Mouse (Mus musculus) brain, adult 2 months (tissue): Measurements from ENCODE around the gene Mrtfa.
A peak's percentile ranks its signal among the peaks of the same experiment; 100 is the strongest.
"Not testable (repeated sequence)": the region's sequence is repeated elsewhere in the genome, so short reads cannot be mapped to it uniquely, and the experiment has no call there.

Source experiments
- DNase-seq: peaks from one replicate; pipeline ENCODE4 v3.0.0; 2011; ENCODE audit warnings: low read depth, low spot score

Mrtfa gene

GRCm38 (mm10) chr15:81190630-81191178, at the start of gene Mrtfa:
Mrtfa (minus strand) TSS chr15:81190757.
- peak; percentile 100 for DNase-seq

DNA sequence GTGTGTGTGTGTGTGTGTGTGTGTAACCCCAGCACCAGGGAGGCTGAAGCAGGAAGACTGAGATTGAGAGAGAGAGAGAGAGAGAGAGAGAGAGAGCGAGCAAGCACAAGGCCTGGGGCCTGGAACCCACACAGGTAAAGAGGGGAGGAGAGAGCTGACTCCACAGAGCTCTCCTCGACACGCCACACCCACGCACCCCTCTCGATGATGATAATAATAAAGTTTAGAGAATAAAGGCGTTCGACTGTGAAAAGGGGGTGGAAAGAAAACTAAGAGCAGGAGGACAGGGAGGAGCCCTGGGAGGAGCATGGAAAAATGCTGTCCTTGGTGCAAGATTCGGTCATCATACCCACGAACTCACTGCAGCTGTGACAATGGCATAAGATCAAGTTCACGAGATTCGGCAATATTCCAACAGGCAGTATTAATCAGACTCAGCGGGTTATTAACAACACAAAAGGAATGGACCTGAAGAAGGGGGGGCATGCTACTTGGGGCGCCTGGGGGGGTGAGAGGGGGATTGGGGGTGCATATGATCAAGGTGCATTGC, 49.3 kb upstream of the Mrtfa start:
- peak; percentile 68 for DNase-seq

GRCm38 (mm10) chr15:81239261-81239660, 48.7 kb upstream of the Mrtfa start:
- DNase-seq = peak; percentile 82

- DNase-seq = no peak
Measured at GRCm38 (mm10) chr15:81237471-81237870, 46.9 kb upstream of the Mrtfa start.

DNA sequence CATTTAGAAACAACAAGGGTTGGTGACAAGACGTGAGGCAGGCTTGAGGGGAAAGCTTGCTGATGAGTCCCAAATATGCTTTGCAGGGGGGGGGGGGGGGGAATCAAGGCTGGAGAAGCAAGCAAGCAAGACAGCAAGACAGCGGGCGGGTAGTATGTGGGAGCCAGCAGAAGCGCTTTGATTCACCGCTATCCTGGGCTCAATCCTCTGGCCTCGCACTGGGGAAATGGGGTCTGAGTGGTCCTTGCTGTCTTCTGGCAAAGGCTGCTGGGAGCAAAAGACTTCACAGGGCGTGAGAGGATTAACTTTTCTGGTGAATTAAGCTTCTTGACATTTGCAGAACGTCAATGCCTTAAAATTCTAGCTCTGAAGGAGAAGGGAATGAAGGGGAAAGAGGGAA, 45.5 kb upstream of the Mrtfa start:
- DNase-seq = no peak

DNA sequence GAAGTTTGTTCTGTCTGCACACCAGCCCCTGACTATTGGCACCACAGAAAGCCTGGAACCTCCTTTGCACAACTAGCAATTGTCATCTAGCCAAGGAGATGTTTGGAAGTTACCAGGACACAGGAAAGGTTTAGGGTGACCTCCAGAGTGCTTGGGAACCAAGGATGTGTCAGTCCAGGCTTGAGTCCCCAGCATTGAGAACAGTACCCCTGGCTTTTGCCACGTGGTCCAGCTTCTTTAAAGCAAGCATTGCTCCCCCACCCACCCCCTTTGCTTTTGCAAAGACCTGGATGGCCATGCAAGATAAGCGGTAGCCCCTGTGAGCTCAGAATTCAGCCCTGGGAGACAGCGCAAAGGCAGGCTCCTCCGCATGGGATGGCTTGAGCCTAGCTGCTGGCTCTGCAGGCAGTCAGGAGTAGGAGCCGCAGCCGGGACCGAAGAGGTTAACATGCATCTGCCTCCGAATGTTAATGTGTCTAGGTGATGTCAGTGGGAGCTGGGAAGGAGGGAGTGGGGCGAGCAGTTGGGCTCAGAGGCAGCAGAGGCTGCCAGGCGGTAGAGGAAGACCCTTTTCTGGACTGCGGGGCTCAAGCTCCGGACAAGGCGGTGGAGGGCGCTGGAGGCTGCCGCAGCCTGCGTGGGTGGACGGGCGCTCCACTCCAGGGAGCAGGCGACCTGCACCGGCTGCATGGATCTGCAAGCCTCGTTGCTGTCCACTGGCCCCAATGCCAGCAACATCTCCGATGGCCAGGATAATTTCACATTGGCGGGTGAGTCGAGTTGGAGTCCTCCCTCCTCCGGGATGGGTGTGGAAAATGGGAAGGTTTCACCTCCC, 44.7 kb upstream of the Mrtfa start, which contains the start of gene Mchr1:
Gene Mchr1 (plus strand): TSS at position 414 of the 835 bp plus-strand sequence.
- DNase-seq = peak; percentile 86

- no peak for DNase-seq
Measured at GRCm38 (mm10) chr15:81231325-81231724, 40.8 kb upstream of the Mrtfa start.

- DNase-seq = no peak
Measured at GRCm38 (mm10) chr15:81229791-81230190, 39.2 kb upstream of the Mrtfa start.

DNA sequence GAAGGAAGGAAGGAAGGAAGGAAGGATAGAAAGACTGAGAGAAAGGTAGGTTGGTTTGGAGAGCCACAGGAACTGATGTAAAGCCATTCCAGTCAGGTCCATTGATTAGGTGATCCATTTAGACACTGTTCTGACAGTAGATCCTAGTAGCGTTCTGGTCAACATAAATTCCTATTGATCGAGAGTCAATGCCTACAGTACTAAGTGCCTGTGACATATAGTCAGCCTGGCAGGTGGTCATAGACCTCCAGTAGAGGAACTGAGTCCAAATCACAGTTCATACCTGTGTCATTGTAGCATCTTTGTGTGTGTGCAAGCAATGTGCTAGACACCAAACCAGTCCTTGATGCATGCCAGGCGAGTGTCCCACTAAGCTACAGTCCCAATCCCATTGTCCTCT, 37.7 kb upstream of the Mrtfa start:
- DNase-seq = no peak

DNA sequence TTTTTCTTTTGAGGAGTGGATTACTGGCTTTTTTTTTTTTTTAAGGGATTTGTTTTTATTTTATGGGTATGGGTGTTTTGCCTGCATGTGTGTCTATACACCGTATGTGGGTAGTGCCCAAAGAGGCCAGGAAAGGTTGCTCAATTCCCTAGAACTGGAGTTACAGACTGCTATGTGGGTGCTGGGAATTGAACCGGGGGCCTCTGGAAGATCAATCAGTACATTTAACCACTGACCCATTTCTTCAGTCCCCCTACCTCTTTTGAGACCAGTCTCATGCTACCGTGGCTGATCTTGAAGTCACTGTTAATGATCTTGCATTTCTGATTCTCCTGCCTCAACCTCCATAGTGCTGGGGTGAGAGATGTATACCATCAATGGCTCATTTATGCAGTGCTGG, 36.7 kb upstream of the Mrtfa start:
- DNase-seq = no peak

- DNase-seq = no peak
Measured at GRCm38 (mm10) chr15:81226796-81227195, 36.2 kb upstream of the Mrtfa start.

- no peak for DNase-seq
Measured at GRCm38 (mm10) chr15:81225732-81226131, 35.2 kb upstream of the Mrtfa start.

GRCm38 (mm10) chr15:81225016-81225415, 34.5 kb upstream of the Mrtfa start:
- no peak for DNase-seq

DNA sequence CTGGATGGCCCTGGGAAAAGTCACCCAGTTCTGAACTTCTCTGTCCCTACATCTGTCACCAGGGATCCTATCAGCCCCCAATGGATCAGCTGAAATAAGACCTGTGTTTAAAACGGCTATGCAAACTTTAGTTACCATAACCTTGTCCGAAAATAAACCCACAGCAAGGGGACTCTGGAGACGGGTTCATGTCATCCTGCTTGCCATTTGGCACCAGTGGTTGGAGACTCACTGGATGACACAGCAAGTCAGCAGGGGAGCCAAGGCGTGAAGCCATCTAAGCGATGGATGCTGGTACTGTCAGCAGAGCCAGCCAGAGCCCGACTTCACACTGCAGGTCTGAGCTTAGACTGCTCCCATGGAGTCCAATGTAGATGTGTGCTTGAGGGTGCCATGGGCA, 30.9 kb upstream of the Mrtfa start:
- DNase-seq = no peak

DNA sequence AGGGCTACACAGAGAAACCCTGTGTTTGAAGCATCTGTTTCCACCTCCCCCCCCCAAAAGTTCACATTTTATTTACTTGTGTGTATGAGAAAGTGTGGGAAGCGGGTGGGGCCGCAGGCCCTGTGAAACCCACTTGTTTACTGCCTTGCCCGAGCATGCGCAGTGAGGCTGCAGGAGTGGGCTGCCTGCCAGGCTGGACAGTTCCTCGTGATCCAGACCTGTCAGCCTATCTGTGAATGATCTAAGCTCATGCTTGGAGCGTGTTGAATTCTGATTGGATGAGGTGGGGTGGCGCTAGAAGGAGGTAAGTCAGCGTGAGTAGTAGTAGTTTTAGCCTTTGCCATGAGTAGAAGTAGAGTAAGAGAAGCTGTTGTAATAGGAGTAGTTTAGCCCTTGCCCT, 29.5 kb upstream of the Mrtfa start:
- not testable (repeated sequence) for DNase-seq

DNA sequence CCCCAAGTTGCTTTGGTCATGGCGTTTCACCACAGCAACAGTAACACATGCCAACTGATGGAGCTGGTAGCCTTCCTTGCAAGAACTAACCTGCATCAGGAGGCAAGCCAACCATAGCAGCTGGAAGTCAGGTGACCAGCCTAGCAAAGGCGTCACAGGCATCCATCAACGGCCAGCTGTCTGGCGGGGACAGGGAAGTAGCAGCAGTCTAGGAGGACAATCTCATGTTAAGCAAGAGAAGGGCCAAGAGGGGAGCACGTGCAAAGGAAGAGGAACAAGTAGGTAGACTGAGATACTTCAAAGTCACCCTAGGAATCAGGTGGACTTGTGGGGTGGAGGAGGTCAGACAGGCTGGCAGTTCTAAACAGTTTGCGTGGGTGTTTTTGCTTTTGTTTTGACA, 28.5 kb upstream of the Mrtfa start:
- no peak for DNase-seq

- DNase-seq = peak; percentile 88
Measured at GRCm38 (mm10) chr15:81216906-81217653, 26.5 kb upstream of the Mrtfa start.

DNA sequence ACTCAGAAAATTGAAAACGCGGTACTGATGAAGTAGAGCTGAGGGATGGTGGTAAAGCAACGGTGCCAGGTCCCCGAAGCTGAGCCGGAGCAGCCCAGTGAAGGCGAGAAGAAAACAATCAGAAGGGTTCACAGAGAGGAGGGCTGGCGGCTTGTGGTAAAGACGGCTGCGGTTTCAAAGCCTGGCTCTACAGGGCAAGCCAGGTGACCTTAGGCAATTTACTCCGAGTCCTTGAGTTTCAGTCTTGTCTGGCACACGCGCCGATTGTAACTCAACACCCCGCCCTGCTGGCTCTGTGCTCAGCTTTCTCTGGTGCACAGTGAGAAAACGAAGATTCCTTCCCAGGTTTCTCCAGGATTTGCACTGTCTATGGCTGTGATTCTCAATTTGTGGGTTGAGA, 22.4 kb upstream of the Mrtfa start:
- DNase-seq = no peak

DNA sequence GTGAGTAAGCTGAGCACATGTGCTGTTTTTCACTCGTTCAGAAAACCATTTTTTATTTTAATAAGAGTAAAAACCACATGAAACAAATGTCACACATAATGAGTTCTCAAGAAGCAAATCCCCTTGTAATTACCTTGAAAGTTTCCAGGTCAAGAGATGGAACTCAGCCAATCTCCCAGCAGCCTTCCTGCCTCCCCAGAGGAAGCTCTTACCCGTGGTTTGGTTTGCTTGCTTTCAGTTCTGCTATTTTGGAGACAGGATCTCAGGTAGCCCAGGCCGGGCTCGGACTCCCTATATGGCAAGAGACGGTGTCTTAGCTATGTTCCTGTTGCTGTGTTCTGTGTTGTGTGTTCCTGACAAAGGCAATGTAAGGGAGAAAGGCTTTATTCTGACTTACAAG, 19.9 kb upstream of the Mrtfa start:
- DNase-seq = peak; percentile 19

DNA sequence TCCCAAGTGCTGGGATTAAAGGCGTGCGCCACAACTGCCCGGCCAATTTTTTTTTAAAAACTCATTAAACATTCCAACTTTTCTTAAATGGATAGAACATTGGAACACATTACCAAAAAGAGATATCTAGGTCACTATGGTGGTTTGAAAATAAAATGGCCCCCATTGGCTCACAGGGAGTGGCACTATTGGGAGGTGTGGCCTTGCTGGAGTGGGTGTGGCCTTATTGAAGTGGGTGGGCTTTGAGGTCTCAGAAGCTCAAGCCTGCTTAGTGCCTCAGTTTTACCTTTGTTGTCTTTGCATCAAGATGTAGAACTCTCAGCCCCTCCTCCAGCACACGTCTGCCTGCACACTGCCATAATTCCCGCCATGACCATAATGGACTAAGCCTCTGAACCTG, 11.9 kb upstream of the Mrtfa start:
- DNase-seq = no peak

GRCm38 (mm10) chr15:81199372-81199959, 8.9 kb upstream of the Mrtfa start:
- peak; percentile 83 for DNase-seq

DNA sequence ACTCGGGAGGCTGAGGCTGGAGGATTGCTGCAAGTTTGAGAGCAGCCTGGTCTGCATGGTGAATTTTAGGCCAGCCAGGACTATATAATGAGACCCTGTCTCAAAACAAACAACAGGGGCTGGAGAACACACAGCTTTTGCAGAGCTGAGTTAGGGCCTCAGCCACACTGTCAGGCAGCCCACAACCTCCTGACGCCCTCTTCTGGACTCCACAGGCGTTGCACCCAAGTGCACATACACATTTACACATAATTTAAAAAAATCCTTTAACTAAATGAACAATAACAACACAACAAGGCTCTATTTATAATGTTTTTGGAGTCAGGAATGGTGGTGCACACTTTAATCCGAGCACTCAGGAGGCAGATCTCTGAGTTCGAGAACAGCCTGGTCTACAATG, 7.9 kb upstream of the Mrtfa start:
- no peak for DNase-seq
